Mouse (Mus musculus): ENCODE data around the gene Cds1. TPM values are rescaled to one million over a fixed set of nuclear protein-coding genes. Genes with fewer than 3 reads are reported as not detected.
"Not testable (repeated sequence)": the region's sequence is repeated elsewhere in the genome, so short reads cannot be mapped to it uniquely, and the experiment has no call there.

Gene Cds1
- total RNA-seq, 2 experiments from 2014 or later = 4.3 to 5.2 TPM

DNA sequence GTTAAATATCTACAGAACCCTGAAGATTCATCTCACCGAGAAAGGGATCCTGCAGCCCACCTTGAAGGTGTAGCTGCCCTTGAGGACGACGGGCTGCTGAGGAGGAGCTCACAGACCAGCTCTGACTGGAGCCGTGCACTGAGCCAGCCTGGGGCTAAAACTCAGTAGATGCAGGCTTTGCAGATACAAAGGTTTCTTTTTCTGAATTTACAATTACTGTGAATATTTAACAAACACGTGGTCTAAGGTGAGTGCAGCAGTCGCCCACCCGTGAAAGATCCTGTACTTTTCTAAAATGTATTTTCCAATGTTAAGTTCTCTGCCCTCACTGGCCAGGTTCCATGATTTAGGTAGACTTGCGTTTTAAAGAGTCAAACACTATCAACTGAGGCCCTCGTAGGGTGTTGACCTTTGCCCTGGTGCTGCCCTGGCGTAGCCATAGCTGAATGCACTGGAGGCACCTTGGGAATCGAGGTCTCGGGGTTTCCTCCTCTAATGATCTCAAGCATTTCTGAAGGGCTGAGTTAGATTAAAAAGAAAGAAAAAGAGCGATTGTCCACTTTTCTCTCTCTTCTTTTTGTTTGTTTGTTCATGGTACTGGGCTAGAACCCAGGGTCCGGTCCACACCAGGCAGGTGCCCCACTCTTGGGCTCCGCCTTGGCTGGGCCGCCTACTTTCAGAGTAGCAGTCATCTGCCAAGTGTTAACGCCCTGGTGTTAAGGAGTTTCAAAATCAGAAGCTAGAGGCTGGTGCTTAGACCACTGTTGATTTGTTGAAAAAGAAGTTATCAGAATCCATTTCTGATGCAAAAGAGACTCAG, 56.8 kb downstream of the Cds1 start:
- DNase-seq = no peak
- no peak for TF ChIP-seq CTCF (IDR thresholded peaks at IDR 0.05)
- H3K27ac ChIP-seq = no peak overlapping the region
- intact Hi-C loops (cut with DNase I) = no loop called here
- H3K4me3 ChIP-seq = no peak overlapping the region

DNA sequence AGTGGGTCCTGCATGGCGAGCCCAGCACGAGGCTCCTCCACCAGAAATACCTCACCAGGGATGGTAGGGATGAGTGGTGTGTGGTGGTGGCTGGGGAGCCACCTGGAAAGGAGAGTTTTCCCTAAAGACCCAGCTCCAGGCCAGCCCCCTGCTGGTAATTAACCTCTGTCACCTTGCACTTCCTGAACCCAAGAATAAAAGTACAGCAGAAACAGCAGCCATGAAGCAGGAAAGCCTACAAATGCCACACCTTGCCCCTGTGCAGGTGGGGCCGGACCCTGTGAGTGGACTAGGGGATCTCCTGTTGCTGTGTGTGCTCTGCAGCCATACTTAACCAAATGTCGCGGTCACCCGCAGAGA, 57.4 kb downstream of the Cds1 start:
- Histone ChIP-seq H3K4me3 (no peak overlapping the region), H3K27ac (no peak overlapping the region)
- intact Hi-C loops (cut with DNase I) = no loop called here
- no peak for DNase-seq
- TF ChIP-seq CTCF (IDR thresholded peaks at IDR 0.05) = no peak

DNA sequence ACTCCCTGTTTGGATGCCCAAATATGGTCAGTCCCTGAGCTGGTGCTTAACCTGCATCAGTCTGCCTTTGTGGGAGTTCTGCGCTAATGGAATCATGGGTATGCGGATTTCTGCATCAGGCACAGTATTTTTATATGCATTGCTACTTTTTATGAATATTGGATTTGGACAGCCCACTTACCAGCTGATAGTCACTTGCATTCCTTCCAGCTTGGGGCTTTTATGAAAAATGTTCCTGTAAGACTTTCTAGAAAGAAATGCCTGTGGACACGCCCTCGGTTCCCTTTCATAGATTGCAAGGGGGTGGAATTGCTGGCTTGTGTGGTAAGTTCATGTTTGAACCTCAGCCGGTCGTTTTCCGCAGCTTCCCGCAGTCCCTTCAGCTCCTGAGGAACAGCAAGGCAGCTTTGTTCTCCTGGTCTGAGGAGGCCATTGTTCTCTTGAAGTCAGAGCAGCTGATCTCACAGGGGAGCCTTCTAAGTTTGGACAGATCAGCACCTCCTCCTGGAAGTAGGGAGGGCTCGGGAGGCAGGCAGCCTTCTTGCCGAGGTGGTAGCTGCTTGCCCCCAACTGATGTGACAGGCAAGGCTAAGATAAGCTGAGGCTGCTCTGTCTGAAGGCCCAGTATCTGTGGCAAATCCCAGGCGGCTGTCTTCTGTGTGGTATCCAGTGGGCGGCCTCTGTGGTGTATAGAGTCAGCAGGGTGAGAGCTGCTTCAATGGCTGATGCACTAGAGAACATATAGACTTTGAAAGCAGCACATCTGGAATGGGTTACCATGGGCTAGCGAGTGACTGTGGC, 60.4 kb downstream of the Cds1 start:
- H3K27ac ChIP-seq = no peak overlapping the region
- no peak for DNase-seq

DNA sequence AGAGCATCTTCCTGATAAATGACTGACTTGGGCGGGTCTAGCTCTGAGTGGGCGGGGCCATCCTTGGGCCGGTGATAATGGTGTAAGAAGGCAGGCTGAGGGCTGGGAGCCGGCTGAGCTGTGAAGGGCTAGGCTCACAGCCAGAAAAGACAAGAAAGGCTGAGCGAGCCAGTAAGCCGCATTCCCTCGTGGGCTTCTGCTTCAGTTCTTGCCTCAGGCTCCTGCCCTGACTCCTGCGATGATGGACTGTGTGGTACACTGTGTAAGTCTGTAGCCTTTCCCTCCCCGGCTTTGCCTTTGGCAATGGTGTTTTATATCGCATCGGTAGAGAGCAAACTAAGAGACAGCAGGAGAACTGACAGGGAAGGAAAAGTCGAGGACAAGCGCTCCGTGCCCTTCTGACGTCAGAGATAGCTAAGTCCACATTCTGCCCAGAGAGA, 61.6 kb downstream of the Cds1 start:
- peak; percentile 48 for DNase-seq
- Histone ChIP-seq H3K27ac (no peak overlapping the region), H3K4me3 (peak overlapping the region; percentile 24; the same call in 1 of the 2 replicates)
- intact Hi-C loops (cut with DNase I) = no loop called here
- TF ChIP-seq CTCF (IDR thresholded peaks at IDR 0.05) = no peak

More for the DNA sequence above, 60.4 kb downstream of the Cds1 start:
- TF ChIP-seq CTCF (IDR thresholded peaks at IDR 0.05) = no peak
- no peak overlapping the region for H3K4me3 ChIP-seq
- intact Hi-C loops (cut with DNase I) = no loop called here

DNA sequence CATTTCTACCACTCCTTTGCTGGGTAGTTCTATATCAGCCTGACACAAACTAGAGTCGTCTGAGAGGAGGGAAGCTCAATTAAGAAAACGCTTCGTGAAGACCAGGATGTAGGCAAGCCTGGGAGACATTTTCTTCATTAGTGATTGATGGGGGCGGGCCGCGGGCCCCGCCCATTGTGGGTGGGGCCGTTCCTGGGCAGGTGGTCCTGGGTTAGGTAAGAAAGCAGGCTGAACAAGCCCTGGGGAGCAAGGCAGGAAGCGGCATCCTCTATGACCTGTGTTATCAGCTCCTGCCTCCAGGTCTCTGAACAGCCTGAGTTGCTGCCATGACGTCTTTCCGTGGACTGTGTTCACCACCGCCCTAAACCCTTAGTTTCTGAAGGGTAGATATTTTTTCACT, 62.5 kb downstream of the Cds1 start:
- Histone ChIP-seq H3K4me3 (no peak overlapping the region), H3K27ac (no peak overlapping the region)
- intact Hi-C loops (cut with DNase I) = no loop called here
- no peak for DNase-seq
- no peak for TF ChIP-seq CTCF (IDR thresholded peaks at IDR 0.05)

DNA sequence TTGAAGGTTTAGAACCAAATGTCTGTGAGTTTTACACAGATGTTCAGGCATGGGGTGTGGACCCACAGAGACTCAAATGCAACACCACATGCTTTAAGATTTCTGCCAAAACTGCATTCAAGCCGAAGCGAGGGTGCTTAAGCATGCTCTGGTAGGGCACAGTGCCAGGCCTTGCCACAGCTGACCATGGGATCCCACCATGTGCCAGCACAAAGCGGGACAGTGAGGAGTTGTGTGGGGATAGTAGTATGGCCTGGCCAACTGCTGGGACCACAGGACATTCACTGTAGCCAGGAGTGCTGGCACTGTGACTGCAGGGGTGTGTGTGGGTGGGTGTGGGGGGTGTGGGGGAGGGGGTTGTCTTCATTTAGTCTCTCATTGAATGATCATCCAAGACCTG, 64.0 kb downstream of the Cds1 start:
- intact Hi-C loops (cut with DNase I) = no loop called here
- no peak for DNase-seq
- Histone ChIP-seq H3K27ac (no peak overlapping the region), H3K4me3 (no peak overlapping the region)
- no peak for TF ChIP-seq CTCF (IDR thresholded peaks at IDR 0.05)

DNA sequence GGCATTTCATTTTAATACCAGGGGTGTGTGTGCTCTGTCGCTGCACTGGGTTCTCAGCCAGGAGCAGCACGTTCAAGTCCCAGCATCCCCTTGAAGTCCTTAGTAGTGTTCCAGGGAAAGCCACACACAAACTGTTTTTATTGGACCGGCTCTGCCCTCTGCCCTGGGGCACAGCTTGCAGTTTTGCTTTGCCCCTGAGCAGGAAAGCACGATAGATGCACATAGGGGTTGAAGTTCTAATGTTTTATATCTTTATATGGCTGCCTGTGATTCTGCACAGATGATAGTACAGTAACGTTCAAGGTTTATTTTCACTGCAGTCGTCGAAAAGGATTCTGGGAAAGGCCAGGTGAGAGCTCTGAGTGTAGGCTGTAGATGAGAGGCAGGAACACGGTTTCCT, 65.2 kb downstream of the Cds1 start:
- no peak for DNase-seq
- no peak for TF ChIP-seq CTCF (IDR thresholded peaks at IDR 0.05)
- Histone ChIP-seq H3K4me3 (no peak overlapping the region), H3K27ac (no peak overlapping the region)
- intact Hi-C loops (cut with DNase I) = no loop called here

DNA sequence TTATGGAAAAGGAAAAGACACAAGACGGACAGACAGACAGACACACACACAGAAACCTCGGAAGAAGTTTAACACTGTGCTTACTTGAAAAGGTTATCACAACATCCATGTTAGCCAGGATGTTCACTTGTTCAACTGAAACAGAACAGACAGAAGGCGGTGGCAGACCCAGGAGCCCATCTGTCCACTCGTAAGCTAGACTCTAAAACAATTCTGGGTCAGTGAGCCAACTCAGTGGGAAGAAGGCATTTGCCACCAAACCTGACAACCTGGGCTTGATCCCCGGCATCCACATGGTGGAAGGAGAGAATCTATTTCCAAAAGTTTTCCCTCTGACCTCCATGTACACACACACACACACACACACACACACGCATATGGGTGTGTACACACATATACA, 67.1 kb downstream of the Cds1 start:
- Histone ChIP-seq H3K27ac (no peak overlapping the region), H3K4me3 (no peak overlapping the region)
- DNase-seq = no peak
- intact Hi-C loops (cut with DNase I) = no loop called here
- no peak for TF ChIP-seq CTCF (IDR thresholded peaks at IDR 0.05)

DNA sequence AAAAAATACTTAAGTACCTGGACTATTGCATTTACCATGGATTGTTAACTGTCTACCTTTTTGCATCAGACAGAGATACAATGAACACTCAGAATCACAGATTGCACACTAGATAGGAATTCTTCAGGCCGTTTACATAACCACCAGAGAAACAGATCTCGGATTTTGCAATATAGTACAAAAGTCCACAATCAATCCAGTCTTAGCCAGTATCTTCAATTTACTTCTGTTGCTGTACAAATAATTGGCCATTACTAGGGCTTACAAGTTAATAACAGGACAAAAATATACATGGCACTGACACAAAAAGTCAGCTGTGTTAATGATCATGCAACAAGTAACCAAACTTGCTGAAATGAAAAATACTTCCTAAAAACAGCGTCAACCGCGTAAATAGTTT, 68.1 kb downstream of the Cds1 start:
- no peak for DNase-seq
- no peak overlapping the region for H3K27ac ChIP-seq
- H3K4me3 ChIP-seq = no peak overlapping the region
- intact Hi-C loops (cut with DNase I) = no loop called here
- TF ChIP-seq CTCF (IDR thresholded peaks at IDR 0.05) = no peak

DNA sequence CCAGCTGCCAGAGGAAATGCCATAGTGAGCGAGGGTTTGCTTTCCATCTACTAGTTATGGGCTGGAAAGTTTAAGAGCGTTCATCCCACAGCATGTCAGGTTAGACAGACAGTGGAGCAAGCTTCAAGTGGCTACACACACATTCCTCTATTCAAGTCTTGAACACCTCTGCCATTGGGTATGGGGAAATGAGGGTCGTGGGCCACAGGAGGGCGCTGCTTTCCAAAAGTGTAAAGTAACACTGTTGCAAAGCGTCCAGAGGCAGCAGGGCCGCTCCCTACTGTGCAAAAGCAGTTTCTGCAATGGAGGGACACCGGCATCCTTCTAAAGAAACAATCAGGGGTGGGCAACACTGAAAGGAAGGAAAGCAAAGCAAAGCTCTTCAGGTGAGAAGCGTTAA, 68.9 kb downstream of the Cds1 start:
- H3K4me3 ChIP-seq = no peak overlapping the region
- intact Hi-C loops (cut with DNase I) = no loop called here
- no peak for DNase-seq
- peak; percentile 32; the same call in 1 of the 2 replicates for TF ChIP-seq CTCF (IDR thresholded peaks at IDR 0.05)
- H3K27ac ChIP-seq = no peak overlapping the region

DNA sequence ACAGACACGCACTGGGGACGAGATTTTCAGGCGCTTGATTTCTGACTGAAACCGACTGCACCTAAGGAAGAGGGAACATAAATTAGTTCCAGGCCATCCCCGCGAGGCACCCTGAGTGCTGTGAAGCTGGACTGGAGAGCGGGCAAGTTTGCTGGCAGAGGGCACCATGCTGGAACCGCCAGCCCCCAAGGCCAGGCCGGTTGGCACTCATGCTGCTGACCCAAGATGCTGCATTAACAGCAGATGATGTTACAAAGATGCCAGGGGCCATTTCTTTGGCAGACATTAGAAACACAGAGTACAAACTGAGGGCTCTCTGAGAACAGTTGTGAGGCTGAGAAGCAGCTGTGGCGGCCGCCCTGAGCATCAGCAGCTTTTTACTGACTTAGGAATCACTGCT, 71.3 kb downstream of the Cds1 start:
- no peak overlapping the region for H3K27ac ChIP-seq
- no peak for TF ChIP-seq CTCF (IDR thresholded peaks at IDR 0.05)
- peak; percentile 71 for DNase-seq
- H3K4me3 ChIP-seq = no peak overlapping the region
- intact Hi-C loops (cut with DNase I) = no loop called here

DNA sequence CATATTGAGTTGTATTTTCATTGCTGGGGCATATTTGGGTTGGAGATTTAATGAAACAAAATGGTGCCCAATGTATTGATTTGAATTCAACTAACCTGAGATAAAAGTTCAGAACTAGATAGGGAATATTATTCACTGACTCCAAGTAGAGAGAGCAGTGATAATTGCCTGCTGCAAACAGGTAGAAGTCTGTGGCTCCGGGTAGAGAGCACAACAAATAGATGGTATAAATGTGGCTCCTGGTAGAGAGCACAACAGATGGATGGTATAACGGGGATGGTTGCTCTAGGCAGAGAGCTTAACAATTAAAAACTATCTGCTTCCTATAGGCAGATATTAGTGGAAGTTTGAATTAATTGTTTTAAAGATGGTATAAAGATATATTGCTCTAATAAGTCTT, 72.7 kb downstream of the Cds1 start:
- intact Hi-C loops (cut with DNase I); H3K27ac ChIP-seq: not testable (repeated sequence)

DNA sequence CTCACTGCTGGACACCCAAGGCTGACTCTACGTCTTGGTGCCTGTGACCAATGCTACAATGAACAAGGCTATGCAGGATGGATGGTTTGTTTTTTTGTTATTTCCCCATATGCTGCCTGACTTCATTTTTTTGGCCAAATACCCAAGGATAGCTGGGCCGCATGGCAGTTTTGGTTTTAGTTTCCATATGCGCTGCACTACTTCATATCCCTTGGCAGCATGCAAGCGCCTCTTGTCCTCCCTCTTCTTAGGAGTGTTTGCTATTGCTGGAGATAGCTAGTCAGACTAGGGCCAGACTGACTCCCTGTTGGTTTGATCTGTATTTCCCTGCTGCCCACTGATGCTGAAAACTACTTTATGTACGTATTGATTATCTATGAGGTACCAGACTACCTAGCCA, 75.5 kb downstream of the Cds1 start:
- no peak for DNase-seq
- H3K27ac ChIP-seq = no peak overlapping the region
- TF ChIP-seq CTCF (IDR thresholded peaks at IDR 0.05) = no peak
- H3K4me3 ChIP-seq = no peak overlapping the region
- intact Hi-C loops (cut with DNase I) = no loop called here

More for the DNA sequence above, 72.7 kb downstream of the Cds1 start:
- DNase-seq, H3K4me3 ChIP-seq: not testable (repeated sequence)
